Mouse (Mus musculus) adrenal gland, adult 2 months (tissue): ENCODE measurements around the gene Srrd. TPM values are rescaled to one million over a fixed set of nuclear protein-coding genes. Genes with fewer than 3 reads are reported as not detected.
A peak's percentile ranks its signal among the peaks of the same experiment; 100 is the strongest.
"Not testable (repeated sequence)": the region's sequence is repeated elsewhere in the genome, so short reads cannot be mapped to it uniquely, and the experiment has no call there.

Source experiments
- DNase-seq: peaks from one replicate; pipeline ENCODE4 v3.0.0; 2021
- polyA plus RNA-seq: library from polyadenylated mRNA; depleted of rRNA; stranded (reverse); fragments of >200 nt; gene quantifications from 2 replicates; pipeline ENCODE4 v1.2.3, GENCODE M21; 2012
- total RNA-seq, 2 experiments: library from RNA; stranded (reverse); gene quantifications; 2 replicates each; pipeline ENCODE4 v1.2.3; 2021

Gene Srrd
- total and polyA plus RNA-seq, 3 experiments = 20.1 to 68.5 (median 47.4) TPM

GRCm38 (mm10) chr5:112319343-112319742 is 23.5 kb downstream of the Srrd start:
- DNase-seq = not testable (repeated sequence)

GRCm38 (mm10) chr5:112317328-112317727 is 25.5 kb downstream of the Srrd start:
- DNase-seq = no peak

GRCm38 (mm10) chr5:112316468-112316867 is 26.4 kb downstream of the Srrd start:
- DNase-seq = no peak

GRCm38 (mm10) chr5:112313222-112313885 is 29.5 kb downstream of the Srrd start:
- no peak for DNase-seq

- DNase-seq = no peak
These were observed 37.0 kb downstream of the Srrd start for GRCm38 (mm10) chr5:112305842-112306241.

GRCm38 (mm10) chr5:112302310-112302709 is 40.5 kb downstream of the Srrd start:
- DNase-seq = peak; percentile 78

- peak; percentile 32 for DNase-seq
These were observed 41.1 kb downstream of the Srrd start for GRCm38 (mm10) chr5:112301694-112302093.

- DNase-seq = peak; percentile 32
These were observed 42.0 kb downstream of the Srrd start for GRCm38 (mm10) chr5:112300721-112301308.

GRCm38 (mm10) chr5:112300112-112300511 is 42.7 kb downstream of the Srrd start:
- DNase-seq = no peak

- peak; percentile 51 for DNase-seq
These were observed 43.4 kb downstream of the Srrd start for GRCm38 (mm10) chr5:112299399-112299798.

GRCm38 (mm10) chr5:112298226-112298988 is 44.4 kb downstream of the Srrd start:
- peak; percentile 90 for DNase-seq

GRCm38 (mm10) chr5:112297257-112297656 is 45.6 kb downstream of the Srrd start:
- DNase-seq = peak; percentile 41

- peak; percentile 58 for DNase-seq
These were observed 46.2 kb downstream of the Srrd start for GRCm38 (mm10) chr5:112296404-112297181.

GRCm38 (mm10) chr5:112295564-112295963 is 47.3 kb downstream of the Srrd start:
- DNase-seq = peak; percentile 46

GRCm38 (mm10) chr5:112295162-112295561 is 47.7 kb downstream of the Srrd start:
- peak; percentile 86 for DNase-seq

GRCm38 (mm10) chr5:112294696-112295095 is 48.1 kb downstream of the Srrd start:
- peak; percentile 64 for DNase-seq

GRCm38 (mm10) chr5:112293800-112294199 is 49.0 kb downstream of the Srrd start:
- DNase-seq = no peak

GRCm38 (mm10) chr5:112292343-112292980 is 50.4 kb downstream of the Srrd start:
- DNase-seq = peak; percentile 84

GRCm38 (mm10) chr5:112291866-112292265 is 51.0 kb downstream of the Srrd start:
- no peak for DNase-seq

- DNase-seq = no peak
These were observed 52.3 kb downstream of the Srrd start for GRCm38 (mm10) chr5:112290536-112290880.

- DNase-seq = peak; percentile 77
These were observed 52.9 kb downstream of the Srrd start for GRCm38 (mm10) chr5:112289819-112290535.
